Mouse (Mus musculus) heart, postnatal 0 days (tissue): ENCODE data around the gene Inpp1. TPM values are rescaled to one million over a fixed set of nuclear protein-coding genes. Genes with fewer than 3 reads are reported as not detected.
A peak's percentile ranks its signal among the peaks of the same experiment; 100 is the strongest.

Experiments used
- ATAC-seq: fragments of 200-750 bp; cut with Nextera tagmentation; 2 replicates; pipeline ENCODE4 v1.8.0; 2017; ENCODE audit warnings: low read depth, moderate number of reproducible peaks, moderate library complexity; ENCODE audit not compliant: insufficient read depth
- DNase-seq: peaks from one replicate; pipeline ENCODE4 v3.0.0-alpha.2; 2016; ENCODE audit warnings: low spot score
- H3K27ac ChIP-seq: fragments of 300-500 bp; sonication (generic); 2 replicates; pipeline ENCODE4 v1.5.1; 2014; ENCODE audit warnings: low read depth, mild to moderate bottlenecking
- H3K27me3 ChIP-seq: fragments of 300-500 bp; sonication (generic); 2 replicates; pipeline ENCODE4 v1.6.1; 2014; ENCODE audit warnings: low read length, mixed read lengths; ENCODE audit not compliant: control insufficient read depth, insufficient read depth
- H3K36me3 ChIP-seq: fragments of 300-500 bp; sonication (generic); replicated peaks from 2 replicates; pipeline ENCODE4 v1.6.1; 2014; ENCODE audit warnings: low read length, mixed read lengths; ENCODE audit not compliant: control insufficient read depth, insufficient read depth
- H3K4me1 ChIP-seq: fragments of 300-500 bp; sonication (generic); 2 replicates; pipeline ENCODE4 v1.6.1; 2014; ENCODE audit warnings: antibody characterized with exemption; ENCODE audit not compliant: control insufficient read depth, insufficient read depth
- H3K4me2 ChIP-seq: fragments of 300-500 bp; sonication (generic); 2 replicates; pipeline ENCODE4 v1.6.1; 2014; ENCODE audit warnings: low read depth, mild to moderate bottlenecking, low read length, moderate library complexity
- H3K4me3 ChIP-seq: fragments of 300-500 bp; sonication (generic); 2 replicates; pipeline ENCODE4 v1.5.1; 2014; ENCODE audit warnings: low read depth, low read length
- H3K9ac ChIP-seq: fragments of 300-500 bp; sonication (generic); replicated peaks from 2 replicates; pipeline ENCODE4 v1.6.1; 2014; ENCODE audit warnings: low read depth, low read length, mixed read lengths
- H3K9me3 ChIP-seq: fragments of 300-500 bp; sonication (generic); replicated peaks from 2 replicates; pipeline ENCODE4 v1.6.1; 2016; ENCODE audit warnings: low read length; ENCODE audit not compliant: control insufficient read depth
- CTCF ChIP-seq: IDR thresholded peaks from 2 replicates; pipeline ENCODE4 v1.5.1; 2016; ENCODE audit warnings: antibody characterized with exemption, control low read depth, low read depth
- EP300 ChIP-seq: IDR thresholded peaks from 2 replicates; pipeline ENCODE4 v1.6.1; 2016; ENCODE audit warnings: antibody characterized with exemption, low read depth
- WGBS: fragments of 180-500 bp; shearing (Covaris S2); extraction: QIAGEN DNeasy Blood & Tissue Kit; methylation state at CpG from one replicate; pipeline ENCODE4 v1.1.7; 2014; 5-methylcytosine and 5-hydroxymethylcytosine counted together
- polyA plus RNA-seq: library from polyadenylated mRNA; unstranded; fragments of >200 nt; fragmentation: Nextera tagmentation; extraction: Ambion mirVana; gene quantifications from 2 replicates; pipeline ENCODE4 v1.2.1, GENCODE M21; 2015
- total RNA-seq: library from RNA; depleted of rRNA; stranded (reverse); fragments of >200 nt; gene quantifications from 2 replicates; pipeline ENCODE4 v1.2.3, GENCODE M21; 2014; ENCODE audit warnings: low replicate concordance

Gene Inpp1
- total and polyA plus RNA-seq, 2 experiments from 2014 or later, result 17.1 to 17.8 TPM

- WGBS, result 37% methylated on average over 3 of the region's 3 CpGs
Observed at GRCm38 (mm10) chr1:52800340-52800740, 17.1 kb downstream of the Inpp1 start.

GRCm38 (mm10) chr1:52799772-52800171 lies 17.7 kb downstream of the Inpp1 start:
- Histone ChIP-seq H3K36me3 (peaks cover 8% of the 10 kb centered on the region; the same call in 1 of the 2 replicates), H3K9me3 (no peaks in the 10 kb centered on the region), H3K4me2 (peak overlapping the region; percentile 53), H3K9ac (no peak overlapping the region; the same call in 1 of the 2 replicates), H3K27ac (peak overlapping the region; percentile 71), H3K4me3 (peak overlapping the region; percentile 11; the same call in 1 of the 2 replicates), H3K27me3 (no peaks in the 10 kb centered on the region), H3K4me1 (peaks cover 18% of the 10 kb centered on the region)
- DNase-seq, result peak; percentile 13
- ATAC-seq, result peak; percentile 55
- no peak for TF ChIP-seq EP300
- TF ChIP-seq CTCF, result no peak
- 20% methylated on average over 5 of the region's 5 CpGs for WGBS

More at GRCm38 (mm10) chr1:52800340-52800740, 17.1 kb downstream of the Inpp1 start:
- peaks cover 5% of the 10 kb centered on the region; the same call in 1 of the 2 replicates for H3K36me3 ChIP-seq
- no peaks in the 10 kb centered on the region for H3K27me3 ChIP-seq
- H3K9me3 ChIP-seq, result no peaks in the 10 kb centered on the region
- no peak overlapping the region for H3K9ac ChIP-seq
- ATAC-seq (peak; percentile 28; the same call in 1 of the 2 replicates), DNase-seq (peak; percentile 31)
- peak overlapping the region; percentile 71 for H3K27ac ChIP-seq
- peak overlapping the region; percentile 53; the same call in 1 of the 2 replicates for H3K4me2 ChIP-seq
- TF ChIP-seq CTCF (no peak), EP300 (no peak)
- H3K4me1 ChIP-seq, result peaks cover 18% of the 10 kb centered on the region
- H3K4me3 ChIP-seq, result no peak overlapping the region

GRCm38 (mm10) chr1:52799056-52799726 lies 18.3 kb downstream of the Inpp1 start:
- no peak for TF ChIP-seq CTCF
- no peak for TF ChIP-seq EP300
- Histone ChIP-seq H3K36me3 (peaks cover 8% of the 10 kb centered on the region), H3K27me3 (no peaks in the 10 kb centered on the region), H3K4me1 (peaks cover 18% of the 10 kb centered on the region), H3K9ac (no peak overlapping the region), H3K9me3 (no peaks in the 10 kb centered on the region), H3K4me3 (peak overlapping the region; percentile 11; the same call in 1 of the 2 replicates), H3K27ac (peak overlapping the region; percentile 71), H3K4me2 (peak overlapping the region; percentile 53)
- WGBS, result 33% methylated on average over 10 of the region's 10 CpGs
- peak; percentile 61 for ATAC-seq
- peak; percentile 48 for DNase-seq

- no peak for ATAC-seq
- Histone ChIP-seq H3K27me3 (no peaks in the 10 kb centered on the region), H3K4me3 (no peak overlapping the region), H3K27ac (no peak overlapping the region), H3K36me3 (peaks cover 28% of the 10 kb centered on the region), H3K4me2 (no peak overlapping the region), H3K4me1 (peaks cover 18% of the 10 kb centered on the region), H3K9me3 (no peaks in the 10 kb centered on the region), H3K9ac (no peak overlapping the region)
- no peak for DNase-seq
- 89% methylated on average over 2 of the region's 2 CpGs for WGBS
- TF ChIP-seq CTCF, result no peak
- TF ChIP-seq EP300, result no peak
Observed at GRCm38 (mm10) chr1:52795927-52796326, 21.6 kb downstream of the Inpp1 start.

- ATAC-seq, result no peak
- H3K4me2 ChIP-seq, result no peak overlapping the region
- no peak overlapping the region for H3K4me3 ChIP-seq
- peaks cover 5% of the 10 kb centered on the region for H3K4me1 ChIP-seq
- peak; percentile 23; the same call in 1 of the 2 replicates for TF ChIP-seq CTCF
- TF ChIP-seq EP300, result no peak
- H3K27ac ChIP-seq, result no peak overlapping the region
- H3K27me3 ChIP-seq, result no peaks in the 10 kb centered on the region
- no peaks in the 10 kb centered on the region for H3K9me3 ChIP-seq
- no peak for DNase-seq
- no peak overlapping the region for H3K9ac ChIP-seq
- peaks cover 45% of the 10 kb centered on the region for H3K36me3 ChIP-seq
- WGBS, result 78% methylated on average over 3 of the region's 3 CpGs
Observed at GRCm38 (mm10) chr1:52793692-52794091, 23.8 kb downstream of the Inpp1 start.

GRCm38 (mm10) chr1:52792701-52793100 lies 24.8 kb downstream of the Inpp1 start:
- no peak overlapping the region for H3K27ac ChIP-seq
- no peak overlapping the region for H3K9ac ChIP-seq
- peaks cover 50% of the 10 kb centered on the region for H3K36me3 ChIP-seq
- H3K4me2 ChIP-seq, result no peak overlapping the region
- H3K4me3 ChIP-seq, result no peak overlapping the region
- peaks cover 1% of the 10 kb centered on the region for H3K4me1 ChIP-seq
- no peak for ATAC-seq
- no peaks in the 10 kb centered on the region for H3K27me3 ChIP-seq
- H3K9me3 ChIP-seq, result no peaks in the 10 kb centered on the region
- TF ChIP-seq EP300 (no peak), CTCF (no peak)
- DNase-seq, result no peak
